18 mouse cellular contexts compared by ENCODE assay signal in the genomic region with DNA sequence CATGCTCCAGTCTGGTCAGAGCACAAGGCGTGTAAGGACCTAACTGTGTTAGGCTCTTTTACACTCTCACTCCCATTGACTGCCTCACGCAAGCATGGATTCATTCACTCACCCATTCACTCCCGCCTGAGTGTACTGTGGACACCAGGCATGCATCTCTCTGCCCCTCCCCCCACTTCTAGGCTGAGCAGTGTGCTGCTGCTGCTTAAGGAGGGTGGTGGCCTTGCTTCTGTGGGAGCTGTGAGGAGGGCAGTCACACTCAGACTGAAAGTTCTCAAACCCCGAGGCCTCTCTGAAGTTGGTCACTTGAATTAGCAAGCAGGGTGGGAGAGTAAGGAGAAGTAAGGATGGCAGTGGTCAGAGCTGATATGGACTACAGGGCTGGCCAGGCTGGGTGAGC.
DNase-seq lines count a peak whose midpoint lies in the region; ATAC-seq and TF ChIP-seq lines count a peak whose summit lies in the region.
"Had no signal": no experiment of that assay in that cellular context is flagged by ENCODE, and none has a peak within 500 bp of the region (broad histone marks: within the 10 kb centered on the region; RNA-seq: fewer than 3 reads in every experiment).

No protein-coding gene starts in this region.

- no peaks in the 10 kb centered on the region for H3K27me3 ChIP-seq in forebrain, embryonic 10.5 days (ENCODE audit: poor library complexity, severe bottlenecking)
- H3K27me3 ChIP-seq in forebrain, embryonic 13.5 days, result no peaks in the 10 kb centered on the region
- H3K27me3 ChIP-seq: embryonic facial prominence, embryonic 12.5 days; forebrain, embryonic 15.5 days; midbrain, embryonic 12.5 days had no signal

- H3K36me3 ChIP-seq in forebrain, embryonic 10.5 days (replicated peaks), result no peaks in the 10 kb centered on the region
- no peaks in the 10 kb centered on the region for H3K36me3 ChIP-seq in forebrain, embryonic 13.5 days (ENCODE audit: poor library complexity, severe bottlenecking)
- H3K36me3 ChIP-seq: embryonic facial prominence, embryonic 12.5 days; forebrain, embryonic 15.5 days; midbrain, embryonic 12.5 days had no signal

- H3K27ac ChIP-seq in forebrain, embryonic 10.5 days, result peak overlapping the region; percentile 49; the same call in 1 of the 2 replicates
- no peak overlapping the region for H3K27ac ChIP-seq in forebrain, embryonic 13.5 days
- H3K27ac ChIP-seq in left cerebral cortex, adult 2 months, result no peak overlapping the region
- H3K27ac ChIP-seq: embryonic facial prominence, embryonic 12.5 days; forebrain, embryonic 15.5 days; hindbrain, embryonic 14.5 days; midbrain, embryonic 12.5 days had no signal

- no peak for TF ChIP-seq CTCF in left cerebral cortex, adult 2 months (IDR thresholded peaks at IDR 0.05)

- H3K9me3 ChIP-seq in forebrain, embryonic 10.5 days, result no peaks in the 10 kb centered on the region
- no peaks in the 10 kb centered on the region for H3K9me3 ChIP-seq in forebrain, embryonic 13.5 days (replicated peaks)
- H3K9me3 ChIP-seq: embryonic facial prominence, embryonic 12.5 days; forebrain, embryonic 15.5 days; midbrain, embryonic 12.5 days had no signal

- intact Hi-C loops in left cerebral cortex, adult 2 months (cut with DNase I), result no loop called here

- H3K9ac ChIP-seq in forebrain, embryonic 13.5 days, result no peak overlapping the region
- H3K9ac ChIP-seq: embryonic facial prominence, embryonic 12.5 days; forebrain, embryonic 15.5 days; hindbrain, embryonic 14.5 days; midbrain, embryonic 12.5 days had no signal

- DNase-seq in forebrain, embryonic 10.5 days (ENCODE audit: extremely low spot score, low spot score), result no peak
- peak; percentile 35 for DNase-seq in kidney, postnatal 10 days
- no peak for DNase-seq in kidney, postnatal 14 days
- DNase-seq in embryo, embryonic 9.5 days (ENCODE audit: extremely low spot score), result peak; percentile 30
- DNase-seq in retina, postnatal 1 day, result peak; percentile 82
- no peak for DNase-seq in left cerebral cortex, adult 2 months (ENCODE audit: extremely low spot score in 1 of 2, low spot score in 2 of 2)
- DNase-seq: B cell, adult 2 months; gastrocnemius, postnatal 10 days; kidney, adult 8-10 months; lung, postnatal 10 days; right cerebral cortex, postnatal 4 days; thymus, postnatal 25 days had no signal

- H3K4me2 ChIP-seq in forebrain, embryonic 13.5 days, result no peak overlapping the region
- H3K4me2 ChIP-seq: embryonic facial prominence, embryonic 12.5 days; forebrain, embryonic 15.5 days; heart, embryonic 11.5 days; hindbrain, embryonic 14.5 days; midbrain, embryonic 12.5 days had no signal

- H3K4me3 ChIP-seq in forebrain, embryonic 10.5 days, result no peak overlapping the region
- H3K4me3 ChIP-seq in forebrain, embryonic 13.5 days, result no peak overlapping the region
- no peak overlapping the region for H3K4me3 ChIP-seq in left cerebral cortex, adult 2 months
- H3K4me3 ChIP-seq: embryonic facial prominence, embryonic 12.5 days; forebrain, embryonic 15.5 days; midbrain, embryonic 12.5 days had no signal

- peaks cover 61% of the 10 kb centered on the region for H3K4me1 ChIP-seq in forebrain, embryonic 10.5 days
- peaks cover 22% of the 10 kb centered on the region for H3K4me1 ChIP-seq in forebrain, embryonic 13.5 days

- 58% methylated on average over 4 of the region's 4 CpGs for WGBS in forebrain, embryonic 10.5 days
- WGBS in forebrain, embryonic 13.5 days, result 38% methylated on average over 4 of the region's 4 CpGs

- ATAC-seq in forebrain, embryonic 13.5 days, result no peak
- ATAC-seq: forebrain, embryonic 15.5 days had no signal

Comparison
In these comparisons a context has a peak if more than half of its experiments do, and no peak if none do; other contexts are left out.
1. DNase-seq: peak in kidney, postnatal 10 days (single experiment), embryo, embryonic 9.5 days (single experiment) and retina, postnatal 1 day (single experiment); none in forebrain, embryonic 10.5 days (single experiment), kidney, postnatal 14 days (single experiment) and left cerebral cortex, adult 2 months (0 of 2).